Mouse (Mus musculus) liver, embryonic 15.5 days (tissue): Measurements from ENCODE around the gene Phf8. TPM values are rescaled to one million over a fixed set of nuclear protein-coding genes. Genes with fewer than 3 reads are reported as not detected.
"Not testable (repeated sequence)": the region's sequence is repeated elsewhere in the genome, so short reads cannot be mapped to it uniquely, and the experiment has no call there.

ENCODE experiments used
- ATAC-seq: fragments of 200-750 bp; cut with Nextera tagmentation; 2 replicates; pipeline ENCODE4 v1.8.0; 2017; ENCODE audit warnings: moderate number of reproducible peaks, mild to moderate bottlenecking, moderate library complexity; ENCODE audit not compliant: insufficient read depth
- H3K27ac ChIP-seq: fragments of 300-500 bp; sonication (generic); replicated peaks from 2 replicates; pipeline ENCODE4 v1.5.1; 2015; ENCODE audit warnings: mild to moderate bottlenecking, inconsistent platforms
- H3K27me3 ChIP-seq: fragments of 300-500 bp; sonication (generic); 2 replicates; pipeline ENCODE4 v1.6.1; 2015; ENCODE audit warnings: mild to moderate bottlenecking, inconsistent platforms
- H3K36me3 ChIP-seq: fragments of 300-500 bp; sonication (generic); replicated peaks from 2 replicates; pipeline ENCODE4 v1.6.1; 2015; ENCODE audit warnings: moderate library complexity, mild to moderate bottlenecking, inconsistent platforms
- H3K4me1 ChIP-seq: fragments of 300-500 bp; sonication (generic); replicated peaks from 2 replicates; pipeline ENCODE4 v1.6.1; 2015; ENCODE audit warnings: inconsistent platforms
- H3K4me2 ChIP-seq: fragments of 300-500 bp; sonication (generic); 2 replicates; pipeline ENCODE4 v1.6.1; 2015; ENCODE audit warnings: moderate library complexity, mild to moderate bottlenecking, inconsistent platforms
- H3K4me3 ChIP-seq: fragments of 300-500 bp; sonication (generic); replicated peaks from 2 replicates; pipeline ENCODE4 v1.5.1; 2015; ENCODE audit warnings: mild to moderate bottlenecking, inconsistent platforms
- H3K9ac ChIP-seq: fragments of 300-500 bp; sonication (generic); 2 replicates; pipeline ENCODE4 v1.6.1; 2015; ENCODE audit warnings: moderate library complexity, mild to moderate bottlenecking, inconsistent platforms
- H3K9me3 ChIP-seq: fragments of 300-500 bp; sonication (generic); replicated peaks from 2 replicates; pipeline ENCODE4 v1.6.1; 2016; ENCODE audit warnings: inconsistent platforms
- WGBS: fragments of 180-500 bp; shearing (Covaris S2); methylation state at CpG from one replicate; pipeline ENCODE4 v1.1.7; 2015; ENCODE audit warnings: mixed read lengths; ENCODE audit not compliant: insufficient replicate concordance; 5-methylcytosine and 5-hydroxymethylcytosine counted together
- polyA plus RNA-seq: library from polyadenylated mRNA; unstranded; fragments of >200 nt; fragmentation: Nextera tagmentation; extraction: Ambion mirVana; gene quantifications from 2 replicates; pipeline ENCODE4 v1.2.1, GENCODE M21; 2015

The Phf8 gene
- polyA plus RNA-seq: 7.0 and 7.6 TPM in 2 replicates

- H3K4me2 ChIP-seq: peak within 1 kb of the TSS; percentile 83
- ATAC-seq: peak; percentile 96
- H3K27ac ChIP-seq: peak within 1 kb of the TSS; percentile 97
- peak within 1 kb of the TSS; percentile 71 for H3K4me3 ChIP-seq
- 0 out of 2 replicates have a peak, but pooled peaks cover 2% of the 10 kb centered on the region for H3K36me3 ChIP-seq
- H3K9ac ChIP-seq: peak within 1 kb of the TSS; percentile 80
- H3K4me1 ChIP-seq: peaks cover 31% of the 10 kb centered on the region
- H3K27me3 ChIP-seq: no peaks in the 10 kb centered on the region
- no peaks in the 10 kb centered on the region for H3K9me3 ChIP-seq
- WGBS: 18% methylated on average over 68 of the region's 68 CpGs
Observed at GRCm38 (mm10) chrX:151520458-151521322, at the start of gene Phf8. Phf8 (plus strand) TSS chrX:151520672.

- Histone ChIP-seq H3K27me3 (no peaks in the 10 kb centered on the region), H3K4me3 (no peak overlapping the region), H3K9me3 (no peaks in the 10 kb centered on the region), H3K4me2 (no peak overlapping the region), H3K27ac (no peak overlapping the region), H3K9ac (no peak overlapping the region), H3K4me1 (no peaks in the 10 kb centered on the region), H3K36me3 (no peaks in the 10 kb centered on the region)
- 74% methylated on average over 3 of the region's 3 CpGs for WGBS
- no peak for ATAC-seq
Observed at GRCm38 (mm10) chrX:151488128-151488527, 32.3 kb upstream of the Phf8 start.

DNA sequence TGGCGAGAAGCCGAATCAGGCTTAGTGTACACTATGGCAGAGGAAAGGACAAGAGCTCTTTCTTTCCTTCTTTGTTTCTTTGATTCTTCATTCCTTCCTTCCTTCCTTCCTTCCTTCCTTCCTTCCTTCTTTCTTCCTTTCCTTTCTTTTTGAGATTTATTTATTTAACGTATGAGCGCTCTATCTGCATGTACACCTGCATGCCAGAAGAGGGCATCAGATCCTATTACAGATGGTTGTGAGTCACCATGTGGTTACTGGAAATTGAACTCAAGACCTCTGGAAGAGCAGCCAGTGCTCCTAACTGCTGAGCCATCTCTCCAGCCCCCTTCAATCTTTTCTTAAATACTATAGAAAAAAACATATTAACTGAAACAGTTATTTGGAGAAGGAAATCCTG, 27.2 kb upstream of the Phf8 start:
- H3K36me3 ChIP-seq, H3K4me3 ChIP-seq, H3K9me3 ChIP-seq, ATAC-seq, H3K4me1 ChIP-seq, H3K9ac ChIP-seq, H3K4me2 ChIP-seq, H3K27me3 ChIP-seq, H3K27ac ChIP-seq: not testable (repeated sequence)
- WGBS: 83% methylated on average over 4 of the region's 4 CpGs

DNA sequence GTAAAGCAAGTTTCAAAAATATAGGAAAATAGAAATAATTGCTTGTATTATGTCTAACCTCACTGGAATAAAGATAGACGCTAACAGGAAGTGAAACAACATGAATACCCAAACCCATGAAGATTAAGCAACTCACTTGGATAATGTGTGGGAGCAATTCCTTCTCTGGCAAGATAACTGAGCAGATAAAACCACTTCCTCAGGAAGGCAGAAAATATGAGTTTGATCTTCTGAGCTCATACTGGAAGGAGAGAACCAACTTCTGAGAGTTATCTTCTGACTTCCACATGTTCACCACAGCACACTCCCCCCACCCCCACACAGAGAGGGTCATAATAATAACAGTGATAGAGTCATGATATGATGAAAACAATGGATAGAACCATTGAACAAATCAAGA, 23.9 kb upstream of the Phf8 start:
- H3K27ac ChIP-seq: no peak overlapping the region
- no peaks in the 10 kb centered on the region for H3K4me1 ChIP-seq
- ATAC-seq: no peak
- no peaks in the 10 kb centered on the region for H3K36me3 ChIP-seq
- H3K9me3 ChIP-seq: no peaks in the 10 kb centered on the region
- no peaks in the 10 kb centered on the region for H3K27me3 ChIP-seq
- H3K4me2 ChIP-seq: no peak overlapping the region
- H3K9ac ChIP-seq: no peak overlapping the region
- H3K4me3 ChIP-seq: no peak overlapping the region
- 41% methylated on average over 1 of the region's 1 CpGs for WGBS

DNA sequence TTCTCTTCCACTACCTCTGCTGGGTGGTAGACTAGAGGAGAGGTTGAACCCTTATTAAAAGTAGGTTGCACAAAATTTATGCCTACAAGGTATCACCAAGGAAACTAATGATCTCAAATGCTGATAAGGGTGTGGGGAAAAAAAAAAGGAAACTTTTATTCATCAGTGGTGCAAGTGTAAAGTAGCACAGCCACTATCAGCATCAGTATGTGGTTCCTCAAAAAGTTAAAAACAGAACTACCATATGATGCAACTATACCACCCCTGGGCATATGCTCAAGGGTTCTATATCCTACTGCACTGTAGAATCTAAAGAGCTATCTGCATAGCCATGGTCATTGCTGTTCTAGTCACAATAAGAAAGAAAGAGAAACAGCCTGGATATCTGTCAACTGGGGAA, 11.9 kb upstream of the Phf8 start:
- no peaks in the 10 kb centered on the region for H3K9me3 ChIP-seq
- no peak overlapping the region for H3K27ac ChIP-seq
- no peak overlapping the region for H3K9ac ChIP-seq
- H3K4me3 ChIP-seq: no peak overlapping the region
- no peaks in the 10 kb centered on the region for H3K36me3 ChIP-seq
- no peak for ATAC-seq
- H3K27me3 ChIP-seq: no peaks in the 10 kb centered on the region
- no peaks in the 10 kb centered on the region for H3K4me1 ChIP-seq
- H3K4me2 ChIP-seq: no peak overlapping the region

- no peaks in the 10 kb centered on the region for H3K4me1 ChIP-seq
- no peak overlapping the region for H3K9ac ChIP-seq
- H3K36me3 ChIP-seq: no peaks in the 10 kb centered on the region
- no peak for ATAC-seq
- no peaks in the 10 kb centered on the region for H3K9me3 ChIP-seq
- no peaks in the 10 kb centered on the region for H3K27me3 ChIP-seq
- 79% methylated on average over 1 of the region's 1 CpGs for WGBS
- no peak overlapping the region for H3K4me3 ChIP-seq
- no peak overlapping the region for H3K4me2 ChIP-seq
- H3K27ac ChIP-seq: no peak overlapping the region
Observed at GRCm38 (mm10) chrX:151509906-151510305, 10.6 kb upstream of the Phf8 start.

GRCm38 (mm10) chrX:151513066-151513465, 7.4 kb upstream of the Phf8 start:
- no peaks in the 10 kb centered on the region for H3K27me3 ChIP-seq
- H3K4me3 ChIP-seq: no peak overlapping the region
- no peak overlapping the region for H3K9ac ChIP-seq
- WGBS: 64% methylated on average over 3 of the region's 3 CpGs
- no peak overlapping the region for H3K4me2 ChIP-seq
- H3K27ac ChIP-seq: no peak overlapping the region
- H3K36me3 ChIP-seq: no peaks in the 10 kb centered on the region
- no peak for ATAC-seq
- no peaks in the 10 kb centered on the region for H3K9me3 ChIP-seq
- peaks cover 1% of the 10 kb centered on the region for H3K4me1 ChIP-seq

DNA sequence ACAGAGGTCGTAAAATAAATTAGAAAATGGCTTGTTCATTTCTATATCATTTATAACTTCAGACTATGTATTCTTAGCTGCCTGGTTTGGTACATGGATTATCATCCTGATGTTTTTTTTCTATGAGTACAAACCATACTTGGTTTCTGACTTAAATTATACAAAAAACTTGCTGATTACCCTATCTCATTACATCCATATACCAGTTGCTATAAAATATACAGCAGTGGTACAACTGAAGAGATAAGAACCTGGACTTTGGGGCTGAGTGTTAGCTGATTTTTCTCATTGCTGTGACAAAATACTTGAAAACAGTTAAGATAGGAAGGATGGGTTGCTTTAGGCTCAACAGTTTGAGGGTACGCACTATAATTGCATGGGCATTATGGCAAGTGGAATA, 6.8 kb upstream of the Phf8 start:
- no peak overlapping the region for H3K4me2 ChIP-seq
- ATAC-seq: no peak
- peaks cover 8% of the 10 kb centered on the region for H3K4me1 ChIP-seq
- no peaks in the 10 kb centered on the region for H3K36me3 ChIP-seq
- H3K9me3 ChIP-seq: no peaks in the 10 kb centered on the region
- no peak overlapping the region for H3K27ac ChIP-seq
- no peak overlapping the region for H3K4me3 ChIP-seq
- no peaks in the 10 kb centered on the region for H3K27me3 ChIP-seq
- 60% methylated on average over 2 of the region's 2 CpGs for WGBS
- no peak overlapping the region for H3K9ac ChIP-seq

GRCm38 (mm10) chrX:151518181-151518580, 2.3 kb upstream of the Phf8 start:
- ATAC-seq: no peak
- Histone ChIP-seq H3K4me2 (peak overlapping the region; percentile 60), H3K36me3 (no peaks in the 10 kb centered on the region), H3K27ac (peak overlapping the region; percentile 45), H3K27me3 (no peaks in the 10 kb centered on the region), H3K9ac (no peak overlapping the region), H3K9me3 (no peaks in the 10 kb centered on the region), H3K4me3 (peak overlapping the region; percentile 28; the same call in 1 of the 2 replicates), H3K4me1 (peaks cover 31% of the 10 kb centered on the region)
- WGBS: 23% methylated on average over 1 of the region's 1 CpGs

GRCm38 (mm10) chrX:151520127-151520457, 380 bp upstream of the Phf8 start:
- no peaks in the 10 kb centered on the region for H3K9me3 ChIP-seq
- H3K9ac ChIP-seq: peak overlapping the region; percentile 61
- peaks cover 31% of the 10 kb centered on the region for H3K4me1 ChIP-seq
- no peaks in the 10 kb centered on the region for H3K27me3 ChIP-seq
- peak; percentile 61; the same call in 1 of the 2 replicates for ATAC-seq
- WGBS: 5% methylated on average over 17 of the region's 17 CpGs
- peak overlapping the region; percentile 97 for H3K27ac ChIP-seq
- 0 out of 2 replicates have a peak, but pooled peaks cover 2% of the 10 kb centered on the region for H3K36me3 ChIP-seq
- peak overlapping the region; percentile 71 for H3K4me3 ChIP-seq
- peak overlapping the region; percentile 60 for H3K4me2 ChIP-seq

DNA sequence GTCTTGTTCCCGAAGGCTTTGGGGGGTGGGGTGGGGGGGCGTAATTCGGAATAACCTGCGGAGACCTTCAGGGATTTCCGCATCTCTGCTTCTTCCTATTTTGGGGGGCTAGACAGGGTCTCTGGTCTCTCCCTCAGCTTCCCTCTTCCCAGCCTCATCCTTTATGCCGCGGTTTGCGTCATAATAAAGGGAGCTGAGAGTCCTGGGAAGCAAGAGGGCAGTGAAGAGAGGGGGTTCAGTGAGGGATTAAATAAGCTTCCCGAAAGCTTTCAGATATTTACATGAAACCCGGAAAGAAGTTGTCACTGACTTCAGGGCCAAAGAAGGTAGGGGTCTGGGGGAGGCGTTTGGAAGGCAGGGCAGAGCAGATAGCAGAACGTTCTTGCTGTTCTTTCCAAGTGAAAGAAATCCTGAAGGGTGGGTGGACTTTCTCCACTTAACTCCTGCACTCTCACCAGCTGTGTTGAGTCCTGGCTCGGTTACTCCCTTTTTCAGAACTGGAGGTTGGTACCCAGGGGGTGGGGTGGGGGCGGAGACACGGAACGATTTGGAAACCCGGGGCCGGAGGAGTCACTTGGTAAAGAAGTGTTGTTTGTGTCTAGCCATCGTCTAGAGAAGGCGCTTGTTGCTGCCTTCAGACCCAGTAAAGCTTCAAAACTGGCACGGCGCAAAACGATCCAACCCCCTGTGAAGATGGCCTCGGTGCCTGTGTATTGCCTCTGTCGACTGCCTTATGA, 1.5 kb downstream of the Phf8 start:
- peak overlapping the region; percentile 83 for H3K4me2 ChIP-seq
- H3K4me1 ChIP-seq: peaks cover 31% of the 10 kb centered on the region
- WGBS: 12% methylated on average over 25 of the region's 25 CpGs
- H3K27ac ChIP-seq: peak overlapping the region; percentile 97; the same call in 1 of the 2 replicates
- peak overlapping the region; percentile 71 for H3K4me3 ChIP-seq
- no peaks in the 10 kb centered on the region for H3K27me3 ChIP-seq
- ATAC-seq: no peak
- H3K9me3 ChIP-seq: no peaks in the 10 kb centered on the region
- H3K9ac ChIP-seq: peak overlapping the region; percentile 80
- H3K36me3 ChIP-seq: 0 out of 2 replicates have a peak, but pooled peaks cover 2% of the 10 kb centered on the region
